Mouse (Mus musculus): Measurements from ENCODE around the gene Sh3glb2.
A peak's percentile ranks its signal among the peaks of the same experiment; 100 is the strongest.

Gene Sh3glb2

DNA sequence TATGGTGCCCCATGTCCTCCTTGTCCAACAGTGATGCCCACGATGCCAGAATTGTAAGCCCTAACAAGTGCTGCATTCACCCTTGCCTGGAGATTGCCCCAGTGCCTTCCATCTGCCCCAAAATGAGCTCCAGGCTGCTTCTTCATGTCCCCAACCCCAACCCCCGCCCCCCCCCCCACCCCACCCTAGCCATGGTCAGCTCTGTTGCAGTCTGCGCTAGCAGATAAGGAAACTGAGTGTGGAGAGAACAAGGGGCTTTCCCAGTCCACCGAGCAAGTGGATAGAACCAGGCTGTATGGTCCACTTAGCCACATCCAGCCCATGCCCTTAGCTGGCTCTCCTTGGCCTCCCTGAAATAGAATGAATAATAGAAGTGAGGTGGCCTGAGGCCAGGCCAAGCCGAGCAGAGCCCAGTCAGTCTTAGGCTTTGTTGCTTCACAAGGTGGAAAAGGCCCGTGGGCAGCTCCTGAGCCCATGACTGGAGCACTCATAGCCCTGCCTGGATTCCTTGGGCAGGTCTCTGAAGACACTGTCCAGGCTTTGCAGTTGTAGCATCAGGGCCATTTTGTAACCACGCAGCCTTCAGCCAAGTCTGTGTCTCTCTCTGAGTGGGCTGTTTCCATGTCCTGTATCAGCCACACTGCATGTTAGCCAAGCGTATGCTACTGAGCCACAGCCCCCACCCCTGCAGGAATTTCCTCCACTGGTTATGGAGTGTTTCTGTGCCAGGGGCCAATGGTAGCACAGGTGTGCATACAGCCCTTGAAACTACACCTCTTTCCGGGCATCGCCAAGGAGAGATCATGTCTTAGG, 21.6 kb upstream of the Sh3glb2 start:
- DNase-seq (ENCODE audit: low spot score in 2 of 2) = no peak

DNA sequence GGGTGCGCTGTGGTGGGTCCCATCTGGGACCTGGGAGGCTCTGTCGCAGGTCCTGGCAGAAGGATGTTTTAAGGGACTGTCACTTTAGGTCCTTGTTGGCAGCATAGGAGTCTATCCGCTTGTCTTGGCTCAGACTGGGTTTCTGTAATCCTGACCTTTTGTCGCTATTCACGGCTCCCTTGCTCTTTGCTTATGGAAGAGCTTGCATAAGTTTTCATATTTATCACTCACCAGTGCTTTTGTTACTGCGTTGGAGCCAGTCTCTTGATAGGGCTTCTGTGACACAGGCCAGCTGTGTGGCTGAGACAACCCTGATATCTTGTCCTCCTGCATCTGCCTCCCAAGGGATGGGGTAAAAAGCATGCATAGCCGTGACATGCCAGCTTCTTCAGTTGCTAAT, 20.2 kb upstream of the Sh3glb2 start:
- DNase-seq (ENCODE audit: low spot score in 2 of 2) = no peak

DNA sequence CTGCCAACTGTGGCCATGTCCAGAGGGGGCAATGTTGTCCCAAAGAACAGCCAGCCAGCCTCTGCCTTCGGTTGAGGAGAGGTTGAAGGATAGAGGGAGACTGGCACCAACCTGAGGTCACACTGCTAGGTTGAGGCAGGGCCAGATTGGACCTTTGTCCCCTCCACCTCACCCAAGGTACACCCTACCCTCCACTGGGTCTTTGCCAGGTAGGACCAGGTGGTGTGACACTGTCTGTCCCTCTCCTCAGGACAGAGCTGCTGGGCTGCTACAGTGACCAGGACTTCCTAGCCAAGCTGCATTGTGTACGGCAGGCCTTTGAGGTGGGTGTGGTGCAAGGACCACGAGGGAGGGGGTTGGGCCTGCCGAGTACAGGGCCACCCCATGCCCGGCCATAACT, 18.6 kb upstream of the Sh3glb2 start:
- no peak for DNase-seq (ENCODE audit: low spot score in 2 of 2)

DNA sequence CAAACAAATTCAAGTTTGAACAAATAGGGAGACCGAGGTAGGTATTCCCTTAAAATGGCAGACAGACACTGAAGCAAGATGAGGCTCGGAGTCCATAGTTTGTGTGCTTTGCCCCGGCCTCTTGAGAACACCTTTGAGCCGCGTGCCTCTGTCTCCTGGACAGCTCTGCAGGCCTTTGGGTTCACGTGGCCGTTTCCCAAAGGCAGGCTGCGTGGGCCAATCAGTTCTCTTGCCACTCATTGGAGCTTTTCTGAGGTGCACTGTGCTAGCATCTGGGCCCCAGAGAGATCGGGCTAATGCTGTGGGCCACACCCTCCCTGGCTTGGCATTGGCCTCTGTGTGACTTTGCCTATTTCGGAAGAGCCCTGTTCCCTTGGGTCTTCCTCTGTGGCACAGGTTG, 16.8 kb upstream of the Sh3glb2 start:
- no peak for DNase-seq (ENCODE audit: low spot score in 2 of 2)

DNA sequence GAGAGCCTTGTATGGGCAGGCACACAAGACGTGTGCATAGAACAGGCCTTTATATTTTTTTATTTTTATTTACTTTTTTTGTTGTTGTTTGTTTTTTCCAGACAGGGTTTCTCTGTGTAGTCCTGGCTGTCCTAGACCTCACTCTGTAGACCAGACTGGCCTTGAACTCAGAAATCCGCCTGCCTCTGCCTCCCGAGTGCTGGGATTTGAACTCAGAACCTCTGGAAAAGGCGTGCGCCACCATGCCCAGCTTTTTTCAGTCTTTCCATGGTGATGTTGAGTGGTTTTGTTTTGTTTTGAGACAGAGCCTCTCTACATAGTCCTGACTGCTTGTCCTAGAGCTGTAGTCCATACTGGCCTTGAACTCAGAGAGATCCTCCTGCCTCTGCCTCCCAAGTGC, 13.6 kb upstream of the Sh3glb2 start:
- DNase-seq (ENCODE audit: low spot score in 2 of 2) = no peak

DNA sequence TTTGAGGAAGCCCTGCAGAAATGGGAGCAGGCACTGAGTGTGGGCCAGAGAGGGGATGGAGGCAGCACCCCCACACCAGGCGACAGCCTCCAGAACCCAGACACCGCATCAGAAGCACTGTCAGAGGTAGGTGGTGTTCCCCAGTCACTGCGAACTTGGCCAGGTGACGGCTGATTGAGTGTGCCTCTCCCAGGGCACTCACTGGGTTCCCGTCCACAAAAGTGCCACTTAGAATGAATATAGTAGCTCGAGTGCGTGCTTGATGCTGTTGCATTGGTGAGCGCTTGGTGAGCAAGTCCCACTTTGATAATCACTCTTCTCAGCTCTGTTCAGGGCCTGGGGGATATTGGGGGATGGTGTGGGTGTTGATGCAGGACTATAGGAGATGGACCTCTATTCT, 12.4 kb upstream of the Sh3glb2 start:
- no peak for DNase-seq (ENCODE audit: low spot score in 2 of 2)

DNA sequence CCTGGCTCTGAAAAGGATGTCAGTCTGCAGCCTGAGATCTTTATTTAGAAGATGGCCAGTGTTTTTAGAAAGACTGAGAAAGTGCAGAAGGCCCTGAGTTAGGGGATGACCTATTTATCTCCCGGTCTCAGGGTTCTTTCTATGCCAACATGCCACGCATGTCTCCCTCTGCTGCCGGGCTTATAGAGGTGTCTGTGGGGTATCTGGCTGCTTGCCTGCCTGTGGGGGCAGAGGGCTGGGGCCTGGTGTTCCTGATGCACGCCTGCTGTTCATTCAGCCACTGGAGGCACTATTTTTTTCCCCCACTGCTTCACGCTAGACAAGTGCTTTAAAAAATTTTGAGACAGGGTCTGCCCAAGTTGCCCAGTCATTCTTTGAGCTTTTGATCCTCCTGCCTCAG, 7.1 kb upstream of the Sh3glb2 start:
- DNase-seq (ENCODE audit: low spot score in 2 of 2) = no peak

DNA sequence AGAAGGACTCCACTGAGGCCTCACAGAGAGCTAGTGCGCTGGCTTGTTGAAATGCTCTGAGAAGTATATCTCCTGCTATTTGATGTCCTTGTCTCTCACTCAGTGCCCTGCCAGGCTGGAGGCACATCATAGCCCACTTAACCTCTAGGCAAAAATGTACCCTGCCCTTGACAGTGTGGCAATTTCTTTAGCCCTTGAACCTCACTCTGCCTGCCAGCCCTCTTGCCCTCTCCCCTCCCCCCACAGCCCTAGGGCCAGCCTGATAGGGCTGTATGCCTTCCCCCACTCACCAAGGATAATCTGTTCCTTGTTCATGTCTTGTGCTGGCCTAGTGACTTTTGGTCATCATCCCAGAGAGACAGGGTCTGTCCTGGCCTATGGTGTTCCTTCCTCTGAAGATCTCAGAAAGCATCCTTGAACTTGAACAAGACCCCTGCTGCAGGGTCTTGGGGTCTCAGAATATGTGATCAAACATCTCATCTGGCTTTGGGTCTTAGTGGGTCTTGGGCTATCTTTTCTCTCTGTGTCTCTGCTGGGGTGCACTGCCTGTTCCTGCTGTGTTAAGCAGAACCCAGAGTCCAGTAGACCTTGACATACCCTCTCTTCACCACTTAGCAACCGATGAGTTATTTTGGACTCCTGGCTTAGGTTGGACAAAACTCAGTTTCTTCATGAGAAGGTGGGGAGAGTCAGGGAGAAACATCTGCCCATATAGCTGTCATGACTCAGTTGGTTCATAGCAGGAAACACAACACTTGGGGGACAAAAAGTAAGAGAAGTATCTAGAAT, 6.3 kb upstream of the Sh3glb2 start:
- no peak for DNase-seq (ENCODE audit: low spot score in 2 of 2)

DNA sequence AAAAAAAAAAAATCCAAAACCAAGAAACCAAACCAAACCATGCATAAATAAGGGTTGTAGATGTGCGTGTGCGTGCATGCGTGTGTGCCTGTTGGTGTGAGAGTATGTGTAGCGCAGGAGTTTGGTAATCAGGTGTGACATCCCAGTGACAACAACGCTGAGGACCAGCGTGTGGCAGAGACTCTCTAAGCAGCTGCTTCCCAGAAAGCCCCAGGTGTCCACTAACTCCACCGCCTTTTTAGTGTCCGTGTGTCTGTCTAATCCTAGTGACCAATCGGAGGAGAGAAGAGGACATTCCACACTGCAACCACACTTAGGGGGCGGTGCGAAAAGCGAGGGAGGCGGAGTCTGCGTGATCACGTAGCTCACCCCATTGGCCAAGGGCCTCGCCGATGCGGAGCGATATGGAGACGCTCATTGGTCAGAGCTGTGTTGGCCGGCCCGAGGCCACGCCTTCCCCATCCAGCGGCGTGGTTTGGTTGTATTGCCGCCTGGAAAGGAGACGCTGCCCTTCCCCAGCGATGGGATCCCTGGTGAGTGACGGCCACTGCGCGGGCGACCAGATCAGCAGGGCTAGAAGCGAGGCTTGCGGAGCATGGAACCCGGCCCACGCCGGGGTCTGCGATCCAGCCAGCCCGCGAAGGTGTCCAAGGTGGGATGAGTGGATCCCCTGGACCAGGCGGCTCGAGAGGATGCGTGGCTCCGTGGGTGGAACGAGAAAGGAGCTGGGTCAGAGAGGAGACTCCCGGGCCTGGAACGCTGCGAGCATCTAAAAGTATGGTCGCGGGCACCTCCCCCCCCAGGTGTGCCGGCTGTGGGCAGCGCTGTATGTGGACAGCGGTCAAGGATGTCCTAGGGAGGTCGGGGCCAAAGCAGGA, 4.9 kb upstream of the Sh3glb2 start, which contains the start of gene Miga2:
Gene Miga2 (plus strand): TSS at position 461 of the 878 bp plus-strand sequence.
- DNase-seq (ENCODE audit: low spot score in 2 of 2) = peak; percentile 92 to 95

DNA sequence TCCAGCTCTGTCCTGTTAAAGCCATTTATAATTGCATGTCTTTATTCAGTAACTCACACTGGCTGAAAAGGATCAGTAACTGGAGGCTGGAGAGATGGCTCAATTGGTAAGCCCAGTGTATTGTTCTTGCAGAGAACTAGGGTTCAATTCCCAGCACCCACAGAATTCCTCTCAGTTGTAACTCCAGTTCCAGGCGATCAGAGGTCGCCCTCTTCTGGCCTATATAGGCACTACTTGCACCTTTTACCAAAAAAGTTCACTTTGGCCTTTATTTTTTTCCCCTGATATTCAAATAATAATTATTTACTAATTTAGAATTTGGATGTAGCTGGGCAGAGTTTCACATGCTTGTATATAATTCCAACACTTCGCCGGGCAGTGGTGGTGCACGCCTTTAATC, 3.7 kb upstream of the Sh3glb2 start:
- DNase-seq (ENCODE audit: low spot score in 2 of 2) = no peak

DNA sequence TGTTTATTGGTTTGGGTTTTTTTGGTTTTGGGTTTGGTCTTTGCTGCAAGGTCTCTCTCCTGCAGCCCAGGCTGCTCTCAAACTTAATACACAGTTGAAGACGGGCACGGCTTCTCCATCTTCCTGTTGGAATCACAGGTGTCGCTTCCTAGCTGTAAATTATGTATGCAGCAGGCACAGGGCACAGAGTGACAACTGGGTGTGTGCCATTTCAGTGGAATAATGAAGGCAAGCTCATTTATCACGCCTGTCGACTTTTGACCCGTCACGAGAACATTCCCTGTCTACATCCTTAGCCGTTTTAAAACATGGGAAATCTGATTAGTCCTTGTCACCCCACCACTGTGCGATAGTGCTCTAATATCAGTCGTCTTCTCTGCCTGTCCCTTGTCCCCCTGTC, 1.5 kb upstream of the Sh3glb2 start:
- DNase-seq (ENCODE audit: low spot score in 2 of 2) = no peak

DNA sequence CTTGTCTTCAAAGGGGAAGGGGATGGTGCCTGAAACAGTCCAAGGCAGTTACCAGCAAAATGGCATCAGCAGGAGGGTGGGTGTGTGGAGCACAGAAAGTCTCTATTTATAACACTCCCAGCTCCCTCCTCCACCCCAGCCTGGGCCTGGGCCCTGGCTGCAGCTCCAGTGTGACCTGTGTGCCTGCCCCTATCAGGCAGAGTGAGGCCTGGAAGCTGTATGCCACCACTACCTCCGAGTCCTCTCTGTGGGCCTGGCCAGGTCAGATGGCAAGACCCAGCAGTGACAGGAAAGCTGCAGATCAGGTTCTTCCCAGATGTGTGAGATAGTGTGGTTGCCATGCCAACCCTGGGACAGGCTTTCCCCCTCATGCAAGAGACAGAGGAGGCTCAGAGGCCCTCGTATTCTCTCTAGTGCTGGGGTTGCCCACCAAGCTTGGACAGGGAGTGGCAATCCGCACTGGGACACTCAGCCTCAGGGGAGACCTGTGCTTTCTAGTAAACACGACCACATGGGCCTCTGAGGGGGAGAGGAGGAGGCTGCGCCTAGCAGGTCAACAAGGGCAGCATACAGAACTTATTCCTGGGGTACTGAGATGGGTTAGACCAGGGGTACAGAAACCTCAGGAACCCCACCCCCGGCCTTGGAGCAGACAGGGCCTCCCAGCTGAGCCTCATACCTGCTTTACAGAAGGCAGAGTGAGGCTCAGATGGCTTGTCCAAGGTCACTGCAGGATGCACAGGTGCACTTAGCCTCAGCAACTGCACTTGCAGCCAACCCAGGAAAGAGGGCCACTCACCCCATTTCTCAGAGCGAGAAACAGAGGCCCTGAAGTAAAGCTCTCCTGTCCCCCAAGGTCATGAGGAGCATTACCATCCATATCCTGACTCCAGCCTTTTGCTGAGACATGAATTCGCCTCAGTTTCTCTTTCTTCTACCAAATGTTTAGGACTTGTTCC, 1.3 kb downstream of the Sh3glb2 start:
- DNase-seq (ENCODE audit: low spot score in 2 of 2) = no peak

DNA sequence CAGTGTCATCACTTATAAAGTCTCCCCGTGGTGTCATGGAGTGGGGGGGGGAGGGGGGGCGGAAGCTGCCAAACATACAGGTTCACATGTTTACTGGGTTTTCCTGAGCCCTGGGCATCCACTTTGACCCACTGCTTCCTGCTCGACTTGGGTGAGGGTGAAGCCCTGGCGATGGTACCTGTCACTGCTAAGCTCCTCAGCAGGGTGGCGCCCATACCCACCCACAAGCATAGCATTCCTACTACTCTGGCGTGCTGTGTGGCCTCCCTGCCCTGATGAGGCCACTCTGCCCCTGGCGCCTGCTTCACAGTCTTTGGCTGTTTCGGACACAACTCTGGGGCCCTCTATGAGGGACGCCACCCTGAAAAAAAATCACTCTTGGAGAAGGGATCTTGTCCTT, 2.2 kb downstream of the Sh3glb2 start:
- no peak for DNase-seq (ENCODE audit: low spot score in 2 of 2)

DNA sequence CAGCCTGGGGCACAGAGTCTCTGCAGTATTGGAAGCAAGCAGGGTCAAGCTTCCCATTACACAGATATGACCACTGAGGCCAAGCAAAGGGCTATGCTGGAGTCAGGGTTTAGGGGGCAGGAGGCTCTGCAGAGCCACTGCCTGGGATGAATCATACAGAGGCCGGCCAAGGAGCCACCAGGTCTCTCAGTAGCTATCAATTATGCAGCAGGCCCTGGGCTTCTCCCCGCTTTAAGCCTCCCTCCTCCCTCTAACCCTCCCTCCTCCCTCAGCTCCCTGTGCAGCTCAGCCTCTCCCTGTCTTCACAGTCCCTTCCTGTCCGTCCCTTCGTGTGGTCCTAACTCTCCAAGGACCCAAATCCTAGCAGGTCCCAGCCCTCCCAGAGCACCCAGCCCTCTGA, 2.9 kb downstream of the Sh3glb2 start:
- no peak for DNase-seq (ENCODE audit: low spot score in 2 of 2)

DNA sequence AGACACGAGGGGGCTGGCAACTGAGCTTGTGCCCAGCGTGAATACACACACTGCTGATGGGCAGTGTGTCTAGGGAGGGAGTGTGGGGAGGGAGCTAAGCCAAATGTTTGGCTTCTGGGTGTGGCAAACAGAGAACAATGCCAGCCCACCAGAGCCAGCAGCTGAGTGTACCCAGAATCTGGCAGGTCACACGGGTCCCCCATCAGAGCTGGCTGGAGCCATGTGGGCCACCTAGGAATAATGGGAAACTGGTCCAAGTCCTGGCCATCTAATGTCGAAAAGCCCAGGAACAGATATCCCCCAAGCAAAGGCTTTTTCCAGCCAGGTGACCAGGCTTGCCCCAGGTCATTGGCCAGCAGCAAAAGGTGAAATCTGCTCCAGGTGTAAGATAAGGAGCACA, 3.3 kb downstream of the Sh3glb2 start:
- no peak for DNase-seq (ENCODE audit: low spot score in 2 of 2)

DNA sequence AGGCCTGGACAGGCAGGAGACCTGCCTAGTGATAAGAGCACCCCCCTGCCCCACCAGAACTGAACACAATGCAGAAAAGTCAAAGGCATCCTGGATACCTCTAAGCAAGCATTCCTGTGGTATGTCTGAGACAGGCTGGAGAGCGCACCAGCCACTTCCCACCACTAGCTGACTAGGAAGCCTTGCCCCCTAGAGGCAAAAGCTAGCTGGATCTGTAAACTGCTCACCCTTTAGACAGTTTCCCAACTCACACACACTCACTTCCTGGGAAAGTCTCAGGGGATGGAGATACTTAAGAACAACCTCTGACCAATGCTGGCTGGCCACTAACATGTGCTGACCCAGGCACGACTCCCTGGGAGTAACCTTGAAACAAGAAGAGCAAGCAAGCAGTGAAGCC, 8.0 kb downstream of the Sh3glb2 start:
- DNase-seq (ENCODE audit: low spot score in 2 of 2) = no peak

DNA sequence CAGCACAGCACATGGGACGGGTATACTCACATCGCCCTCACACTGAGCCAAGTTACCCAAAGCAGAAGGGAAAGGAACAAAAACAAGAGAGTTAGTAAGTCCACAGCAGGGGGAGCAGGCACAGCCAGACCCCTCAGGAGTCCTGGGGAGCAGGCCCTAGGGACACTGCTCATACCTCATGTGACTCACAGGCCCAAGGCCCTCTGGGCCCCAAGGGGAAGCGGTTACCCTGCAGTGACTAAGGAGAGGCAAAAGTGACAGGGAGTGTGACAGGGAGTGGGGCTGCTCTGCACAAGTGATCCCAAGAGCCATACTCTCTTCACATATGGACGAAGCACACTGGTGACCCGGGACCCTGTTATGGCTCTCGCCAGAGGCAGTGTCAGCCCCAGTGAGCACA, 9.9 kb downstream of the Sh3glb2 start:
- no peak for DNase-seq (ENCODE audit: low spot score in 2 of 2)

DNA sequence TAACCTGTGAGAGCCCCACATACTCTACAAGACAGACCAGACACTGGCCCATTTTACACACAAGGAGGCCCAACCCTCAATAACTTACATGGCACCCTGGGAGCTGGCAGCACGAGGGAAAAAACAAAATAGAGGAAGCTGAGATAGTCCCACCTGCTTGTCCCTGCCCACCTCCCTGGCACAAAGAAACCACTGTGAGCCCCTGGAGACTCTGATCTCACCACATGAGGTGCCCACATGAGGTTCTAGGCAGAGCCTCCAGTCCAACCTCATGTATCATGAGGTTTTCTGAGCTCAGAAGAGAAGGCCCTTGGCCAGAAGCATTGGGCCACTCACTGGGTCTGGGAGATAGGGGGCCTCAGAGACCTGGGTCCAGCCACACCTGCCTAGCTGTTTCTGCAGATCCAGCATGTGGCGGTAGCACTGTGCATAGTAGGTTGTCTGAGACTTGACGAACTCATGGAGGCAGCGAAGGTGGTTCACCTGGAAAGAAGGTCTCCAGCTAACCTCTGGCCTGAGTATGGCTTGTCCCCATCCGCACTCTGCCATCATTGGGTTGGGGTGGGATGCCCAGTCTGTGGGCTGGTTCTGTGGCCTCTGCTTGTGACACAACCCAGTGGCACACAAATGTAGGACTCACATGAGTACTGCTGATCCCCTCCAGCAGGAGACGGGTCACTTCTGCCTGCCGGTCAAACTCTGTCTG, 13.0 kb downstream of the Sh3glb2 start:
- no peak for DNase-seq (ENCODE audit: low spot score in 2 of 2)

DNA sequence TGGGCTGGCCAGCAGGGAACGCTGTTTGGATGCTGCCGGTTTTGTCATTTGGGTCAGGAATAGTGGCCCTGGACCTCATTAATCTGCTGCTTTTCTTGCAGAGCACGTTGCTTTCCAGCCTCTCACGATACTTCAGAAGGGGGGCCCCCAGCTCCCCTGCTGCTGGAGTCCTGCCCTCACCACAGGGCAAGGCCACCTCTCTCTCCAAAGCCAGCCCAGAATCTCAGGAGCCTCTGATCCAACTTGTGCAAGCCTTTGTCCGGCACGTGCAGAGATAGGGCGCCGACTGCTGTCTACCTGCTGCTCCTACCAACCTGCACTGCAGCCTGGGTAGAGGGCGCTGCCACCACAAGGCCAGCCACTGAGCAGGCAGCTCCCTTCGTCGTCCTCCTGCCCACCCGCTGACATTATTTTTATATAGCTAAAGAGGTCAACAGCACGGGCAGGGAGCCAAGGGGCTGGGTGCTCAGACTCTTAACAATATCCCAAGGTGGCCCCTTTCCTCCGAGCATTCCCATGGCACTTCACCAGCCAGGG, 15.5 kb downstream of the Sh3glb2 start:
- no peak for DNase-seq (ENCODE audit: low spot score in 2 of 2)

DNA sequence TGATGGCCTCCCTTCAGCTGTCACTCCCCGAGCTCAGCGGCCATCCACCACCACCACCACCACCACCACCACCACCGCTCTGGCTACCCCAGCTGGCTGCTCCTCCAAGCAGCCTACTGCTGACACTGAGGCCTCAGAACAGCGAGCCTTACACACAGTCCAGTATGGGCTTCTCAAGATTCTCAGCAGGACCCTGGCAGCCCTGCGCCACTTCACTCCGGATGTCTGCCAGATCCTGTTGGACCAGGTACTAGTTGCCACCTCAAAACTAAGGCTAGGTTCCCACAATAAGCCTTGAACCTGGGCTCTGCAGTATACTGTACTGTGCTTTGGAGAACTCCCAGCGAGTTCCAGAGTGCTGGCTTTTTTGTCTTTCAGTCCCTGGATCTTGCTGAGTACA, 16.6 kb downstream of the Sh3glb2 start:
- DNase-seq (ENCODE audit: low spot score in 2 of 2) = no peak
